Mouse (Mus musculus) liver, embryonic 11.5 days (tissue): ENCODE data around the gene Krt87. TPM values are rescaled to one million over a fixed set of nuclear protein-coding genes. Genes with fewer than 3 reads are reported as not detected.
A peak's percentile ranks its signal among the peaks of the same experiment; 100 is the strongest.

ENCODE experiments used
- ATAC-seq: fragments of 200-750 bp; cut with Nextera tagmentation; replicated peaks from 2 replicates; pipeline ENCODE4 v1.8.0; 2017; ENCODE audit warnings: moderate number of reproducible peaks, mild to moderate bottlenecking, moderate TSS enrichment, moderate library complexity; ENCODE audit not compliant: low FRiP score
- DNase-seq: peaks from one replicate; pipeline ENCODE4 v3.0.0-alpha.2; 2017; ENCODE audit warnings: low spot score
- H3K27ac ChIP-seq: fragments of 300-500 bp; sonication (generic); 2 replicates; pipeline ENCODE4 v1.5.1; 2014; ENCODE audit warnings: mild to moderate bottlenecking, low read depth, low read length, control low read depth
- H3K27me3 ChIP-seq: fragments of 300-500 bp; sonication (generic); replicated peaks from 2 replicates; pipeline ENCODE4 v1.6.1; 2014; ENCODE audit warnings: low read length, mixed read lengths; ENCODE audit not compliant: control insufficient read depth, insufficient read depth
- H3K36me3 ChIP-seq: fragments of 300-500 bp; sonication (generic); 2 replicates; pipeline ENCODE4 v1.6.1; 2014; ENCODE audit warnings: mild to moderate bottlenecking, low read length, moderate library complexity, mixed read lengths; ENCODE audit not compliant: control insufficient read depth, insufficient read depth
- H3K4me1 ChIP-seq: fragments of 300-500 bp; sonication (generic); replicated peaks from 2 replicates; pipeline ENCODE4 v1.6.1; 2014; ENCODE audit warnings: low read length, mixed read lengths; ENCODE audit not compliant: control insufficient read depth, insufficient read depth
- H3K4me2 ChIP-seq: fragments of 300-500 bp; sonication (generic); 2 replicates; pipeline ENCODE4 v1.6.1; 2014; ENCODE audit warnings: mild to moderate bottlenecking, control low read depth, moderate library complexity
- H3K4me3 ChIP-seq: fragments of 300-500 bp; sonication (generic); 2 replicates; pipeline ENCODE4 v1.5.1; 2014; ENCODE audit warnings: low read depth, low read length, control low read depth
- H3K9ac ChIP-seq: fragments of 300-500 bp; sonication (generic); 2 replicates; pipeline ENCODE4 v1.6.1; 2014; ENCODE audit warnings: low read depth, low read length, control low read depth
- H3K9me3 ChIP-seq: fragments of 300-500 bp; sonication (generic); 2 replicates; pipeline ENCODE4 v1.6.1; 2016; ENCODE audit warnings: low read length, inconsistent platforms, mixed read lengths; ENCODE audit not compliant: control insufficient read depth
- WGBS: fragments of 180-500 bp; shearing (Covaris S2); extraction: QIAGEN DNeasy Blood & Tissue Kit; methylation state at CpG from one replicate; pipeline ENCODE4 v1.1.7; 2014; 5-methylcytosine and 5-hydroxymethylcytosine counted together
- polyA plus RNA-seq: library from polyadenylated mRNA; unstranded; fragments of >200 nt; fragmentation: Nextera tagmentation; extraction: Ambion mirVana; gene quantifications from 2 replicates; pipeline ENCODE4 v1.2.1, GENCODE M21; 2014

Krt87 gene
- not detected in 2 replicates for polyA plus RNA-seq

DNA sequence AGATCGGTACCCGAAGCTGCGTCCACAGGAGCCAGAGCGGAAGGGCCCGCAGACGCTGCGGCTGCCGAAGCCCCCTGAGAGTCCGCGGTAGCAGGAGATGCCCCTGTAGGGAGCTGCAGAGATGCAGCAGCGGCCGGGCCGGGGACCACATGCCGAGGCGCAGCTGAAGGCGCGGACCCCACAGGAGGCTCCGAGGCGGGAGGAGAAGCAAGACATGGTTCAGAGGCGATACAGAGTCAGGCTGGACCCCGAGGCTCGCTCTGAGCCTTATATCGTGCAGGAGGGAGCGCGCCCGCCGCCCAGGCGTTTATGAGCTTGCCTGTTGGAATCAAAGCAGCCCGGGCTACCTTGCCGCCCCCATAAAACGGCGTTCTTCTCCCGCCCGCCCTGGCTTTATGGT, at the start of gene Krt87:
TSS of gene Krt87 (minus strand) at position 250 of the 400 bp plus-strand sequence.
- ATAC-seq (no peak), DNase-seq (no peak)
- Histone ChIP-seq H3K4me3 (no peak within 1 kb of the TSS), H3K4me2 (peak within 1 kb of the TSS; percentile 40), H3K36me3 (no peaks in the 10 kb centered on the region), H3K4me1 (no peaks in the 10 kb centered on the region), H3K27me3 (peaks cover 36% of the 10 kb centered on the region), H3K9ac (no peak within 1 kb of the TSS), H3K27ac (no peak within 1 kb of the TSS), H3K9me3 (no peaks in the 10 kb centered on the region)
- WGBS: 5% methylated on average over 34 of the region's 34 CpGs

DNA sequence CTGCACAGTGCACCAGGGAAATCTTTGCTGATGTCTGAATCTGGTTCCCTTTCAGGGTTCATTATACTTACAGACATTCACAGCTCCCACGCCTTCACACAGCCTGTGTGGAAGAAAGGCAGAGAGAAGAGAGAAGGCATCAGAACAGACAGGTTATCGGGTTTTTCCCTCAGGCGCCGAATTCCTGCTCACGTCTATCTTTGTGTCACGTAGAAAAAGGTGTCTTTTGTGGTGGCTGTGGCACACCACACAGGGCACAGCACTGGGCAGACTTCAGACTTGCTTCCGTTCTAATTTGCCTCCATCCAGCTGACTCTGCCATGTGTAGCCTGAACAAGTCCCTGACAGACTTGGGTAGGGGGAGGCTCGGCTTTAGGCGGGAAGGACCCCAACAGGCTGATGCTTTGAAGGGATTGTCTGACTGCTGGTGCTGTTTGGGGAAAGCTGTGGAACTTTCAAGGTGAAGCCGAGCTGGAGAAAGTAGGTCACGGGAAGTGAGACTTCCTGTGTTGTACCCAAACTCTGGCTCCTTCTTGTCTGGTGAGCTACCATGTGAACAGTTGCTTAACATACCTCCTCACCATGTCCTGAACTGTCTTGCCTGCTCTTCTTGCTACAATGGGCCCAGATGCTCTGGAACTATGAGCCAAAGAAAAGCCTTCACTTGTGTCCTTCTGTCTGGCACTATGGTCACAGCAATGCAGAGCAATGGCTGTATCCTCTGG, 47.5 kb upstream of the Krt87 start:
- H3K4me1 ChIP-seq: no peaks in the 10 kb centered on the region
- H3K9me3 ChIP-seq: no peaks in the 10 kb centered on the region
- no peak overlapping the region for H3K27ac ChIP-seq
- H3K4me2 ChIP-seq: no peak overlapping the region
- WGBS: 73% methylated on average over 11 of the region's 11 CpGs
- H3K4me3 ChIP-seq: no peak overlapping the region
- H3K36me3 ChIP-seq: no peaks in the 10 kb centered on the region
- H3K9ac ChIP-seq: no peak overlapping the region
- DNase-seq (no peak), ATAC-seq (no peak)
- H3K27me3 ChIP-seq: no peaks in the 10 kb centered on the region

DNA sequence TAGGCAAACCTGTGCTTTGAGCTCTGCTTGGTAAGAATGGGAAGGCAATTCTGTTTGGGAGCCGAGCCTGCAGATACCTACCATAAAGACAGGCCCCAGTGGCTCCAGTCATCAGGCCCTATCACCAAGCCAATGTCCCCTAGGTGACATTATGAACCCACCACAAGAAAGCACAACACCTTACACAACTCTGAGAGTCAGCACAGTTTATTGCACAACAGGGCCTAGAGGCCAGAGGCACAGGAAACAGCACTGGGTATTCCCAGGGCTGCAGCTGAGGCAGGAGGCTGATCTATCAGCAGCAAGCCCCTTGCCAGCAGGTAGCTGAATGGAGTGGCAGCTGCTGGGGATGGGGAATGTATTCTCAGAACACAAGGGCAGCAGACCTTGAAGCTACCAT, 46.3 kb upstream of the Krt87 start:
- Histone ChIP-seq H3K9ac (no peak overlapping the region), H3K36me3 (no peaks in the 10 kb centered on the region), H3K4me1 (no peaks in the 10 kb centered on the region), H3K4me3 (no peak overlapping the region), H3K27ac (no peak overlapping the region), H3K27me3 (peaks cover under 1% of the 10 kb centered on the region; the same call in 1 of the 2 replicates), H3K9me3 (no peaks in the 10 kb centered on the region), H3K4me2 (no peak overlapping the region)
- WGBS: 57% methylated on average over 1 of the region's 1 CpGs
- DNase-seq (no peak), ATAC-seq (no peak)

DNA sequence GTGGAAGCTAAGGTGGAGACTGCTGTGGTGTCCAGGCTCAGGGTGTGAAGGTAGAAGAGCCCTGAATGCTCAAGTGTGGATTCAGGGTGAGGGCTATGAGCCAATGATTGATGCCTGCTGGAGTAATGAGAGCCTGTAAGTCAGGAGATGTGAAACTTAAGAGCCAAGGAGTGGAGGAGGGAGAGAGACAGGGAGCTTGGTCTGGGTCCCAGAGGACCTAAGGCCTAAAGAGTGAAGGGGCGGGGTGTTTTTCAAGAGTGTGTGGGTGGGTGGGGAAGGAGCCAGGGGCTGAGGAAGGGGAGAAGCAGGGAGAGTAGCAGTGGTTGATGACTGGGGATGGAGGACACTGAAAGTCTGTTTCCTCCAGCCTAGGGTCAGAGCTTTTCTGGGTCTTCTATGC, 45.0 kb upstream of the Krt87 start:
- ATAC-seq (no peak), DNase-seq (no peak)
- Histone ChIP-seq H3K27me3 (peaks cover 13% of the 10 kb centered on the region), H3K4me2 (no peak overlapping the region), H3K4me3 (no peak overlapping the region), H3K9me3 (no peaks in the 10 kb centered on the region), H3K9ac (no peak overlapping the region), H3K4me1 (no peaks in the 10 kb centered on the region), H3K36me3 (no peaks in the 10 kb centered on the region), H3K27ac (no peak overlapping the region)
- WGBS: 77% methylated on average over 1 of the region's 1 CpGs

DNA sequence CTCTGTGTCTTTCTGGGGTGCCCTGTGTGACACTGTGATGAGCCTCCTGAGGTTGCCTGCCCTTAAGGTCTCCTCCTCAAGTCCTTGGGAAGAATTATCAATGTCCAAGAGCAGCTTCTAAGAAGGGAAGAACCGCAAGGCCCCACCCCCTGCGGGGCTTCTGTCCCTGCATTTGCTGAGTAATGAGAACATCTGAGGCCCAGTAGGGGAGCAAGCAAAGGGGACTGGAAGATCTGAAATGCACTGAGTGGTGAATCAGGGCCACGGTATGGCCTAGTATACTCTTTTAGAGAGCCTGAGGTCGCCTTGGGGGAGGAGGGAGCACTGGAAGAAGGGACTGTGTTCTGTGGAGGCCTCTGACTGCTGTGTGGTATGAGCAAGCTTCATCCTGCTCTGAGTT, 43.5 kb upstream of the Krt87 start:
- no peak for DNase-seq
- H3K36me3 ChIP-seq: no peaks in the 10 kb centered on the region
- no peak overlapping the region for H3K27ac ChIP-seq
- WGBS: 34% methylated on average over 4 of the region's 4 CpGs
- H3K4me1 ChIP-seq: no peaks in the 10 kb centered on the region
- H3K27me3 ChIP-seq: peaks cover 21% of the 10 kb centered on the region
- H3K4me2 ChIP-seq: no peak overlapping the region
- H3K4me3 ChIP-seq: no peak overlapping the region
- no peaks in the 10 kb centered on the region for H3K9me3 ChIP-seq
- H3K9ac ChIP-seq: no peak overlapping the region
- no peak for ATAC-seq

DNA sequence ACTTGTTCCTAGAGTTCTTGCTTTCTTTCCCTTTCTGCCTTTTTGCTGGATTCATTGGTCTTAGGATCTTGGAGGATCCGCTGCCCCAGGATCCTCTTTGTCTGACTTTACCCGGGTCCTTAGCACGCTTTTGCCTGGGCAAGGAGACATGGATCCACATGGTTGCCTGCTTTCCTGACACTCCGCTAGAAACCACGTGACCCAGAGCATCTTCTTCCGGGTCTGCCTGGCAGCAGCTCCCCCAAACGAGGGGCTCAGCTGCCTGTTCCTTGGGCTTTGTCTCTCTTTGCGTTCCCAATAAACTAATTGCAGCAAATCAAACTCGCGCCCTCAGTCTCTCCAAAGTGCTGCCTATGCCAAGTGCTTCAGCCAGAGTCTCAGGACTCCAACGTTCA, 41.1 kb upstream of the Krt87 start:
- no peak overlapping the region for H3K27ac ChIP-seq
- 35% methylated on average over 11 of the region's 11 CpGs for WGBS
- DNase-seq (no peak), ATAC-seq (no peak)
- H3K27me3 ChIP-seq: peaks cover 21% of the 10 kb centered on the region
- H3K4me1 ChIP-seq: no peaks in the 10 kb centered on the region
- H3K36me3 ChIP-seq: no peaks in the 10 kb centered on the region
- H3K4me2 ChIP-seq: peak overlapping the region; percentile 46
- H3K9ac ChIP-seq: no peak overlapping the region
- no peak overlapping the region; the same call in 1 of the 2 replicates for H3K4me3 ChIP-seq
- no peaks in the 10 kb centered on the region for H3K9me3 ChIP-seq

DNA sequence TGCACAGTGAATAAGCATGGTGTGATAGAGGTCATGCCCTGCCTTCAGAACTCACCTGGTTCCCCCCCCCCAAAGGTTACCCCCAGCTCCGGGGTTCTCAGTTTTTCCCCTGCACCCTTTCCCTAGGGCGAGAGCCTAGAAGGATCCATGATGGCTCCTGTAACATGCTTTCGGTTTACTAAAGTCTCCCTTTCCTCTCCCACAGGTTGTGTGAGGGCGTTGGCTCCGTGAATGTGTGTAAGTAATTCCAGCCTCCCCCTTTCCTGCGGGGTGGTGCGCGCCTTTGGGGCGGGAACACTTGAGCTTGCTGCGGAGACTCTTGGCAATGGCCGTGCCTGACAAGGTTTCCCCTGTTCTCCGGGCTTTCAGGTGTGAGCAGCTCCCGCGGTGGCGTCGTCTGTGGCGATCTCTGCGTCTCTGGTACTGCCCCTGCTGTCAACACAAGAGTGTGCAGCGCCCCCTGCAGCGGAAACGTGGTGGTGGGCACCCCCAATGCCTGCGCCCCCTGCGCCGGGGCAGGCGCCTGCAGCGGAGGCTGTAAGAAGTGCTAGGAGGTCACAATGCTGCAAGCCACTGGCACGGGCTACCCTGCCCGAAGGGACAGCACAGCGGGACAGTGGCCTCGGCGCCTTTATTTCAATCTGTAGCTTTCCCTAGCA, 40.5 kb upstream of the Krt87 start:
- Histone ChIP-seq H3K36me3 (no peaks in the 10 kb centered on the region), H3K27me3 (peaks cover 21% of the 10 kb centered on the region), H3K4me3 (peak overlapping the region; percentile 8), H3K9ac (no peak overlapping the region), H3K27ac (no peak overlapping the region), H3K4me2 (peak overlapping the region; percentile 46), H3K4me1 (no peaks in the 10 kb centered on the region), H3K9me3 (no peaks in the 10 kb centered on the region)
- 12% methylated on average over 31 of the region's 31 CpGs for WGBS
- DNase-seq (peak; percentile 38), ATAC-seq (no peak)

DNA sequence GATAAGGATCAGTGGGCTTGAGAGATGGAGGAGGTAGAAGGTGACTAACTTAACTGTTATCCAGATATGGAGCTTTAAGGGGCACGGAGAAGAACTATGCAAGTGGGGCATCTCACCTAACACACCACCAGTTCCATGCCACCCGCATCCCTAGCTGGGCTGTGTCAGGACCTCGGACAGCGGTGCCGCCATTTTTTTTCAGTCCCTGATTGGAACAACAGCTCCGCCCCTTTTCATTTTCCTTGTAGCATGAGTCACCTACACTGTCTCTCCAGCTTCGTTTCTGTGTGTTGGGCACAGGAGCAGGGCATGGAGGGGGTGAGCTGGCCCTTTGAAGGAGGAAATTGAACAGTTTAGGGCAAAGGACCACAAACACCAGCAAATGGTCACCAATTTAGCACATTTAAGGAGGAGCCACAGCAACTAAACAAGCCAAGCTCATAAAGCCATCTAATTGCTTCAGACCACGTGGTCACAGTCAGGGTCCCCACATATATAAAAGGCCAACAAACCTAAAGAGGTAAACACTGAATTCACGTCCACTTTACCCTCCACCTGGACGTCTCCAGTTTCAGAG, 34.4 kb upstream of the Krt87 start, which contains the start of gene Krt86:
TSS of gene Krt86 (plus strand) at position 527 of the 577 bp plus-strand sequence.
- Histone ChIP-seq H3K4me1 (no peaks in the 10 kb centered on the region), H3K4me3 (no peak within 1 kb of the TSS), H3K36me3 (no peaks in the 10 kb centered on the region), H3K27me3 (0 out of 2 replicates have a peak, but pooled peaks cover 4% of the 10 kb centered on the region), H3K9ac (no peak within 1 kb of the TSS), H3K4me2 (no peak within 1 kb of the TSS), H3K27ac (no peak within 1 kb of the TSS), H3K9me3 (no peaks in the 10 kb centered on the region)
- ATAC-seq (no peak), DNase-seq (peak; percentile 48)
- 23% methylated on average over 10 of the region's 10 CpGs for WGBS
